Mouse (Mus musculus): ENCODE measurements around the gene Hsf2bp.
"Not testable (repeated sequence)": the region's sequence is repeated elsewhere in the genome, so short reads cannot be mapped to it uniquely, and the experiment has no call there.

Hsf2bp gene

DNA sequence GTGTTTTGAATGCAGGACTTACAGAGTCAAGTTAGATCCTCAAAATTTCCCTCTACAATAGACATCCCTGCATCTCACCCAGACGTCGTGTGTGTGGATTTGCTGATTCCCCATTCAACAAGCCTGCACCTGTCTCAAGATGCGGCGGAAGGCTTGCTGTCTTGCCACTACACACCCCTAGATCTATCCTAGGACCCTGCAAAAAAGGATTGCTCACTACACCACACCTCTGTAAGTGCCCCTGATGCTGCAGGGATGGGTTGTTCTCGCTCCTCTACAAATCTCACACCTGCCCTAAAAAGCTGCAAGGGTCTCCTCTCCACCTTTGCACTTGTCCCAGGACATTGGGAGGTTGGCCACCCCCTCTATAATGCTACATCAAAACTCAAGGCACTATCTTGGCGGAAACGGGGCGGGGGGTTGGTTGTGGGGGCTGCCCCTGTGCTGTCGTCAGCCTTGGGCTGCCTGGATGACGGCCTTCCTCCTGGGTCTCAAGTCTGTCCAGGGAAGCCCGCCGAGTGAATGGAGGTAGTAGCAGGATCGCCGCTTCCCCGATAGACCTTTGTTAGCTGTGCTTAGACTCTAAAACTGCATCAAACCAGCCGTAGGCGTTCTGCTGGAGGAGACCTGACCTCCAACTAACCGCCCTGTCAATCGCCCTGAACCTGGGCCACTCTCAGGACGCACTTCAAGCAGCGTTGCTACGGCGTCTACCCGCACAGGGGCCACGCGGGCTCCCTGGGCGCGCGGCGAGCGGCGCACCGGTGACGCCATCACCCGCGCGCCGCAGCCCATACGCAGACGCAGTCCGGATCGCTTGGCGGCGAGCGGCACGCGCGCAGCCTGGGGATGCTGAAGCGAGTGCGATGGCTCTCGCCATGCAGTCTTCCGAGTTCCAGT lies at the start of gene Hsf2bp, which contains the start of gene Rrp1b:
Gene Hsf2bp (minus strand): TSS at position 741 of the 900 bp plus-strand sequence.
Gene Rrp1b (plus strand): TSS at position 492 of the 900 bp plus-strand sequence.
- peak; percentile 59 for DNase-seq

DNA sequence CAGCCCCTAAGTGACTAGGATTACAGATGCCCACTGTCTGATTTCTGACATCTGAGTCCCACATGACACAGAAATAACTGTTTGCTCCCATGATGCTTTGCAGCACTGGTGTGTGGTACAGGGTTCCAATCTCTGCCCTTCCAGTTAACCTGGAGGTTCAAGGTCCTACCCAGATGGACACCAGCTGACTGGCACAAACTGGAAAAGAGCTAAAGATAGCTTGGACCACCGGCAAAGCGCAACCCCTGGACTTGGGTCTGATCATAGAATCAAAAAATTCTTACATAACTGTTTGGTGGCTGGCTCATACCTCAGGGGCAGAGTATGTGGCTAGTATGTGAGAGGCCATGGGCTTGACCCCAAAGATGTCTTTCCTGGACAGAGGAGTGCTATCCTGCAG lies 47.2 kb upstream of the Hsf2bp start:
- peak; percentile 65 for DNase-seq

DNA sequence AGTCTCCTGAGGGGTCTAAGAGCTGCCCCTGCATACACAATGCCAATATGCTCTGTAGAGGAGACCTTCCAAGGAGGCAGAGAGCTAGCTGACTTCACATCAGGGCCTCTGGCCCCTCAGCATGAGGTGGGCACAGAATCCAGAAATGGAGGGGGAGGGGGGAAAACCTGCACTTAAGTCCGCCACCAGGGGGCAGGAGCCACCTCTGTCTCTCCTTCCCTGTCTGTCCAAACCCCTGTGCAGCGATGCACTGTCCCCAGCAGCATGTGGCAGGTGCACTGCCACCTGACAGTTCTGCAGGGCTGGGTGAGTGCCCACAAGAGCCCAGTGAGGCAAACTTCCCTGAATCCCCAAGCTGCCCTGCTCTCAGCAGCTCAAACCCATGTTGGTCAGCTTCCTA lies 39.0 kb upstream of the Hsf2bp start:
- DNase-seq = peak; percentile 55

DNA sequence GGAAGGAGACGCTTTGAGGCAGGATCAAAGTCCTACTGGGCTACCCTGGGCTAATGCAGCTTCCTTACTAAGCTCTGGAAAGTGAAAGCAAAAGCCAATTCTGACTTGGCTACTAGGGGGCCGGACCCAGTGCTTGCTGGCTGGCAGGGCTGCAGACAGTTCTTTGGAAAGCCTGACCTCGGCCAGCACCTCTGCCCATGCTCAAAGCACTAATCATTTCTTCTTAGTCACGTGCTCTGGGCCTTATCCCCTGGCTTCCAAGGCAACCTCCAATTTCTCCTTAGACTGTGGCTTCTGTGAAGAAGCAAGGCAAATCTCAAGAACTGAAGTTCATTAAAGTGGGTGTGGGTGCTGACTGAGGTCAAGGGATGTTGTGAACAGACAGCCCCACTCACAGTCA lies 38.5 kb upstream of the Hsf2bp start:
- no peak for DNase-seq

DNA sequence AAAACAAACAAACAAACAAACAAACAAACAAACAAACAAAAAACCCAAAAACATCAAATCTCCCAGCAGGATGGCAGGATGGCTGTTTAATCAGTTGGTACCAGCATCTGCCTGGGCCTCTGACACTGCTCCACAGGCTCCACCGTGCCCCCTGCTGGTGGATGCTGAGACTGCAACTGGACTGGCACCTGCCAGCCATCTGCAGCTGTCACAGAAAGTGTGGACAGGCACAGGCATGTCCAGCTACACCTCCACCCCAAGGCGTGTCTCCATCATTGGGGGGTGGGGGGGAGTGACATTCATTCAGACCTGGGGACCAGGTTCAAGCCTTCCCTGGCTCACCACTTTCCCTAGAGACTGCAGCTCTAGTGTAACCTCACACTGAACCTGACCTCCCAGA lies 37.2 kb upstream of the Hsf2bp start:
- DNase-seq = peak; percentile 87

DNA sequence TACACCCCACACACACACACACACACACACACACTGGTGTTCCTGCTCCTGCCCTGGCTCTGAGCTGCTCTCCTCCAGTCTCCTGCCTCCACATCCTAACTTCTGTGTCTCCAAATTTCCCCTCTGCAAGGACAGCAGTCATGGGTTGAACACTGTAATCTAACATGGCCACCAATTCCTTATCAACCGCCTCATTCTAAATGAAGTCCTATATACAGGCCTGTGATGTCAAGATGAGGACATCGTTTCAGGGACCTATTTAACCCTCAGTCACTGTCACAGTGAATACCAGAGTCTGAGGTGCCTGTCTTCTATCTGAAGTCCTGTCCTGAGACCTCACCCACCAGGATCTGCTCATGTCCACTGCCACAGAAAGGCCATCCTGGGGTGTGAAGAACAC lies 32.7 kb upstream of the Hsf2bp start:
- no peak for DNase-seq

DNA sequence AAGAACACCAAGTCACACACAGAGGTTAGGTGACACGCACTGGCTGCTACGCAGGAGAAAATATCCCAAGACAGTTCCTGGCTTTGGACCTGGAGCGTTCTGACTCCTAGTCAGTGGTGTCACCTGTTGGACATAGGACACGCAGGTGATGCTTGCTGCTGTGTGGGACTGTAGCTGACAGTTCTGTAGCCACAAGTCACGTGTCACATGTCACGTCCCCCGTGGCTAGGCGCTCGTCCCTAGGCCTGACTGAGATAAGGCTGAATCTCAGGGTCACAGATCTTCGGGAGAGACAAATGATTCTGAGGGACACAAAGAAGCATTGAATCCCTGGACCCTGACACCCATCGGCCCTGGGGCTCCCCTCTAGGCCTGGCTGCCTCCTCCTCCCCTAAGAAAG lies 32.2 kb upstream of the Hsf2bp start:
- DNase-seq = no peak

DNA sequence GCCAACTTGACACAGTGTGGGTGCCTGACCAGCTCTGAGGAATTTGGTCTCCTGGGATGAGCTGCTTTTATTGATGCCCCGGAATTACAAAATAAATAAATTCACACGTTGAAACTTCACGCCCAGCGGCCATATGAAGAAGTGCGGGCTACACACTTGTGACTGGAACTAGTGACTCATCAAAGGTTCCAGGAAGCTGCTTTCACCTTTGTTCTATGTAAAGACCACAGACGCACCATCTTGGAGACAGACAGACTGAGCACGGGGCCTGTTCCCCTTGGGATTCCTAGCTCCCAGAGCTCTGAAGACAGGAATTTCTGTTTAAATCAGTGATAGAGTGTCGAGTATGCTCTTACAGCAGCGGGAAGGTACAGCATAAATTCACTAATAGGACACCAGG lies 31.4 kb upstream of the Hsf2bp start:
- no peak for DNase-seq

DNA sequence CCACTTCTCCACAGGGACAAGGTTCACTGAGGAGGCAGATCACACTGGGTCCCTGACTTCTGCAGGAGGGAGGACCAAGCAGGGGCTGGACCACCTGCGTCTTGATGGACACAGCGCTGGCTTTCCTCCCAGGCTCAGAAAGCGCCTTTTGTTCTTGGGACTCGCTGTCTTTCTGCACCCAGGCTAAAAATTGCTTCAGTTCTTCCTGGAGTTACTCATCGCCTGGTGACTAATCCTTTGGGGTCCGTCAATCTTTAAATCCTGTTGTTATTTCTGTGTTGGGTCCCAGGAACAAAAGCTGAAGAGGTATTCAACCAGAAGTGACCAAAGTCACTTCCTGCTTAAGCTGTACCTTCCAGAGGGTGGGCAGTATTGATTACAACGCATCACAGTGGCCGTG lies 28.6 kb upstream of the Hsf2bp start:
- DNase-seq = not testable (repeated sequence)

DNA sequence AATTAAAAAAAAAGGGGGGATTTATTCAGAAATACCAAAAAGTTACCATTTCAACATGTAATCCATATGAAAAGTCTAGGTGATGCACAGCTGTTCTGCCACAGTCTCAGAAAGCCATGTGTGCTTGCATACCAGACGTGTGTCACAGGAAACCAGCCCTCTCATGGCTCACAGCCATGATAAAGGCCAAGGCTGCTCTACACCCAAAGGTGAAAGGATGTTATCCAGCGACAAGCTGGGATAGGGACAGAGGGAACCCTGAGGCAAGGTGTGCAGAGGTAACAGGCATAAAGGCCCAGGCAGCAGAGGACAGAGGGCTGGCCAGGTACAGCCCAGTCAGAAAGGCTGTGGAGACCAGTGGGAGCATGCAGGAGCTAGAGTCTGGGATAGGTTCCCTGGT lies 27.5 kb upstream of the Hsf2bp start:
- no peak for DNase-seq

DNA sequence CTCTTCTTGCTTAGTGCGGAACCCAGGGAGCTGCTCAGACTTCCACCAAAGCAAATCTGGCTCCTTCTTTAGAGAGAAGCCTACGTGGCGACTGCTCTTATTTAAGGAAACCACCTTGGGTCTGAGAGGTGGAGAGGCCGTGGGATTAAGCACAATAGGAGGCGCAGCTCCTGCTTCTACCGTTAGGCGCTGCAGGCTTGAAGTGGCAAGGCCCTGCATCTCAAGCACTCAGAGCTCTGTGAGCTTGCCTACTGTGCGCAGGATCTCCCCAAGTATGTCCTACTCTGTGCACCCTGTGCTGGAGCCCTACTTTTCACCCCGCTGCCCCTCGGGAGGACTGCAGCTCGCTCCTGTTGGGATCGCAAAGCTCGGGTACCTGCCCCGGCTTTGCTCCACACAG lies 25.1 kb upstream of the Hsf2bp start:
- DNase-seq = no peak

DNA sequence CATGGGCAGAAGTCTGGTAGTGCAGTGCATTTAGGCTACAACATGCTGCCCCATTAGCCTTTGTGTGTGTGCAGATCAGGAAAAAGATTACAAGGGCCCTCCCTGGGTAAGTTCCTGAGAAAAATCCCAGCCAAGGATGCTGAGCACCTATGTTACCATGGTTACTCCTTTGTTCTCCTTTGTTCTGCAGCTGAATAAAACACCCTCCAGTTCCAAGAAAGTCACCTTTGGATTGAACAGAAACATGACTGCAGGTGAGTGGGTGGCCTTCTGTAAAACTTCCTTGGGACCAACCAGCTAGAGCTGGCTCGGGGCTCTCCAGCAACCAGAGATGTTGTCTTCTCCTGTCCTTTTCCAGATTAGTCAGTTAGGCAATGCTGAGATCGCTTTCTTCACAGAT lies 22.9 kb upstream of the Hsf2bp start:
- DNase-seq = no peak

DNA sequence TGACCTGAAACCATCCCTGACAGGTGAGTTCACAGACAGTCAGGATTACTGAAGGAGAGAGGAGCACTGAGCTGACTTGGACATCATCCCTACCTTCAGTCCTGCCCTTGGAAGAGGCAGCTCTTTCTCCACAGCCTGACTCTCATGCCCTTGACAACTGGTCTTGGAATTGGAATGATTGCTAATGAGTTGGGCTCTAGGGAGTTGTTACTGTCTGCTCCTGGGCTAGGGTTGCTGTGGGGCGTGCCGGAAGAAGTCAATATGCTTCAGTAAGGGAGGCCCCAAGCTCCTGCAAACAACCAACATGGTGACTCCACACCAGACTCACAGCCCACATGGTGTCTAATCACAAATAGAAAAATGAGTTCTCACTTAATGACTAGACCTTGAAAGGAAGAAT lies 21.7 kb upstream of the Hsf2bp start:
- no peak for DNase-seq

DNA sequence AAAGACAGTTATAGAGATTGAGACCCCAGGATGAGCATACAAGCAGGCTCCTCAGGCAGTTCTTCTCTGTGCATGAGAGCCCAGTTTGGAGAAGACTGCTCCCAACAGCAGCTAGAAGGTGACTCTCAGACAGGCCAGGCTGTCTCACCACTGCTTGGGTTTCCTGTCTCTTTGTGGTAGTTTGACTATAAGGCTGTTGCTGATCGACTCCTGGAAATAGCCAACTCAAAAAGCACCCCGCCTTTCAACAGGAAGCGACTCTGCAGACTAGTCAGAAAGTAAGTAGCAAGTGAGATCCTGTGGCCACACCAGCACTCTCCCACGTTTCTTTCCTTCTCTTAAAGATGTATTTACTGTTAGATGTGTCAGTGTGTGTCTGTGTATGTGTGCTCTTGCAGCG lies 17.5 kb upstream of the Hsf2bp start:
- DNase-seq = no peak

DNA sequence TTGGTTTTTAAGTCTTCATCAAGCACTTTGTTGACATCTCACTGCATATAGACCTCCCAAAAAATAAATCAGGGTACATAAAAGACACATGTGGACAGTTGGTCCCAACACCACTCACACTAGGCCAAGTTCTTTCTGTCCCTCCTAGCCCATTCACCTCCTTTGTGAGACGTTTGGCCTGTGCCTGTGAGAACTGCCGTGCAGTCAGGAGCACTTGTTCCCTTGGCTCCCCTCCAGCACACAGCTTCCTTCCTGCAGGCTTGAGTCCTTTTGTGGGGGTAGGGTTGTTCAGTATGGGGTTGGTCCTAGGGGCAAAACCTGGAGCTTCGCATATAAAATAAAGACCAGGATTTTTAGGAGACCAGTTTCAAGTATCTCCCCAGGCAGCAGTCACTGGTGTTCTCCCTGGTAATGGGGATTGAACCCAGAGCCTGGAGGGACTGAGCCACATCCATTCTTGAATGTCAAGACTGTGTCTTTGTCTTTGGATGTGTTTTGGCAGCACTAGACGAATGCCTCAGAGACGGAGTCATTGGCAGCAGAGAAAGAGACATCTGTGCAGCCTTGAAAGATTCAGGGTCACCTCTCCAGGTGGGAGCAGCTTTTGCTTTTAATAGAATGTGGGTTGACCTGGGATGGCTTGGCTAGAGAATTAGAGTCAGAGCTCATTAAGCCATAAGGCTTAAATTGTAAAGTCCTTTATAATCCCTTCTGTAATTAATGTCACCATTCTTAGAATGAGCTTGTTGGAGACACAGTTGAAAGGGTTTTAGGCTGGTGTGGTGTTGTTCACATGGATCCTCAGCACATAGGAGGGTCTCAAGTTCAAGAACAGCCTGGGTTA lies 16.3 kb upstream of the Hsf2bp start:
- DNase-seq = no peak

DNA sequence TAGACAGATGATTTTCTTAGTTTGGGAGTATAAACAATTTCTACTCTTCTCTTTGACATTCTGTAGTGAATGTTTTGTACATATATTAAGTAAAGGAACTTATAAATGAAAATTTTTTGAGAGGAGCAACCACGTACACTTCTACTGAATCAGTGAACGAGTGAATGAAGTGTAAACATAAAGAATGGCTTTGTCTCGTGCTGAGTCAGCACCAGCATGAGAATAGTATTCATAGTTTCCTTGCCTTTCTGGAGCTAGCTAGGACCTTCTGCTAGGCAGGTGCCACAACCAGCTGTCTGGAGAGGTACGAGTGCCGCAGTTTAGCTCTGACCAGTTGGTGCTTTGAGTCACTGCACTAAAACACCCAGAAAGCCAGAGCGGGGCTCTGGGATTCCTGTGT lies 14.5 kb upstream of the Hsf2bp start:
- DNase-seq = no peak

DNA sequence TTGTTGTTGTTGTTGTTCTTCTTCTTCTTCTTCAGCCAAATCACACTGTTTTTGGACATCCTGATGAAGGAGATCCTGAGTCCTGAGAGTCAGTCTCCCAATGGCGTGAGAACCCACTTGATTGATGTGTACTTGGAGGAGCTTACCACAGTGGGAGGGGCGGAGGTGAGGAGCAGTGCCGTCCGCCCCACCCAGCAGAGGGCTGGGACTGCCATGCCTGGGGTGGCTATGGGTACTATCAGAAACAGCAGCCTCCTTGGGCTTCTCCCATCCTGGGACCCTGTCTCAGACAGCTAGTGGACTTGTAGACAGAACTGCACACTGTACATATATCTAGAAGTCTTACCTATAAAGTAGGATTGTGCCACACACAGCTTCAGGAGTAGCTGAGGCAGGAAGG lies 13.8 kb upstream of the Hsf2bp start:
- DNase-seq = no peak

DNA sequence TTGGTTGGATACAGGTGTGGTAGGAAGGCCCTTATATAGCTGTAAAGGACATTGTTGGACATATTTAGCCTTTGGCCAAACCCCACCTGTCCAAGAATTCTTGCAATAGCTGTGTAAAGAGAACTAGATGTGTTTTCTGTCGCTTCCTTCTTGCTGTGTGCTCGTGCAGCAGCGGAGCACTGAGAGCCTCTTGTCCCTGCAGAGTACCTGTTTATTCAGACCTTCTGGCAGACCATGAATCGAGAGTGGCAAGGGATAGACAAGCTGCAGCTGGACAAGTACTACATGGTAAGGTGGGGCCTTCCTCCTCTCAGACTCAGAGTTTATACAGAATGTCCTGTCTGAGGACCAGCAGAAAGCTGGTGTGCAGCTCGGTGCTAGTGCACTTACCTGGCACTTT lies 12.2 kb upstream of the Hsf2bp start:
- no peak for DNase-seq

DNA sequence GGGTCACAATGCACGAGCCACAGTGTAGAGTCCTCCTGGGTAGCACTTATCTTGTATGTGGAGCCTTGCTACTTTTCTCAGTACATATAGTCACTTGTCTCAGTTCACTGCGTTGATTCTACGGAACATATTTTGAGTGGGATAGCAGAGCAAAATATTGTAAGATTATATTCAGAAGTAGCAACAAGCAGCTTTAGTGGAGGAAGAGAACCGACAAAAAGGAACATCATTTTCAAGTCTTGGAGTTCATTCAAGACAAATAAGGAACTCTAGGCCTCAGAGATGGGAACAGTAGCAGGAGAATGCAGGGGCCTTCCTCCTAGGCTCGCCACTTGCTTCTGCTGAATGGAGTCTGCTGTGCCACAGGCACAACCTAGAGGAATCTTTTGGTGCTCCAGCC lies 10.4 kb upstream of the Hsf2bp start:
- DNase-seq = no peak

DNA sequence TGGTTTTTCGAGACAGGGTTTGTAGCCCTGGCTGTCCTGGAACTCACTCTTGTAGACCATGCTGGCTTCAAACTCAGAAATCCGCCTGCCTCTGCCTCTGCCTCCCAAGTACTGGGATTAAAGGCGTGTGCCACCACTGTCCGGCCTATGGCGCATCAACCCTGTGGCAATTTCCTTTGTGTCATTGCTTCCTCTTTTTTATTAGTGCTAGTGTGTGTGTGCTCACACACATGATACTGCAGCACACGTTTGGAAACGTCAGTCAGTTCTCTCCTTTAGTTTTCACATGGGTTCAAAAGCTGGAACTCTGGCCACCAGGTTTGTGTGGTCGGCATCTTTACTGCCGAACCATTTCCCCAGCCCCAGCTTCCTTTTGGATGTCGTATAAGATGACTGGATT lies 4.1 kb upstream of the Hsf2bp start:
- no peak for DNase-seq

DNA sequence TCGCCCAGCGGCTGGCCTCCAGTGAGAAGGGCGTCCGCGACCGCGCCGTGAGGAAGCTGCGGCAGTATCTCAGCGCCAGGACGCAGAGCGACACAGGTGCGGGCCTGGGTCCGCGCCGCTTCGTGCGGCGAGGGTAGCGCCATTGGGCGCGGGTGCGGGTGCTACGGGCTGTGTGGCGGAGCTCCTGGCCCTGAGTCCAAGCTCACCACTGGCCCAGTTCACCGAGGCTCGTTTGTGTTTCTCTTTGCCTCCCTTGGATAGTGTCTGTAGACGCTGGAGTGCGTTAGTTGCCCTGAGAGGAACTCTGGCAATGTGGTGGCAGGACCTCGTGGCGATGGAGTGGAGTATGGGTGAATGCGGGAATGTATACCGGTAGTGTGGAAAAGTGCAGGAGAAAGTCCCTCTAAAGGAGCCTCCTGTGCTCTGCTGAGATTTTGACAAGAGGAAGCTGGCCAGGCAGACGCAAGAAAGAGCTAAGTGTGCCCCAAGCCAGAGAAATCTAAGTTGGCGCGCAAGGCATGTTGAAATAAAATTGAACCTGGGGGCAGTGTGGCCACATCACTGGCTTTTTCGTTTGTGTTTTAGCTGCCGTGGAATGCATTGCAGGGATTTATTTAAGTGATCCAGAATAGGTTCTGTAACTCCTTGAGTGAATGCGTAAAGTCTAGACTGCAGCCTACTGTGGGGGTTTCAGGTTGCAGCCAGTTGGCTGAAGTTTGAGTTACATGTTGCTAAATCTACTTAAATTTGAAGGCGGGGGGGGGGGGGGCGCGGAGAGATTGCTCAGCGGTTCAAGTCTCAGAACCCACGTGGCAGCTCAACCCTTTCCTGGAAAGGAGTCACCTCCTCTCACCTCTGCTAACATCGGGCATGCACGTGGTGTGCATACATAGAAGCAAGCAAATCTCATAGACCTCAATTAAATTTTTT lies 625 bp upstream of the Hsf2bp start:
- no peak for DNase-seq

DNA sequence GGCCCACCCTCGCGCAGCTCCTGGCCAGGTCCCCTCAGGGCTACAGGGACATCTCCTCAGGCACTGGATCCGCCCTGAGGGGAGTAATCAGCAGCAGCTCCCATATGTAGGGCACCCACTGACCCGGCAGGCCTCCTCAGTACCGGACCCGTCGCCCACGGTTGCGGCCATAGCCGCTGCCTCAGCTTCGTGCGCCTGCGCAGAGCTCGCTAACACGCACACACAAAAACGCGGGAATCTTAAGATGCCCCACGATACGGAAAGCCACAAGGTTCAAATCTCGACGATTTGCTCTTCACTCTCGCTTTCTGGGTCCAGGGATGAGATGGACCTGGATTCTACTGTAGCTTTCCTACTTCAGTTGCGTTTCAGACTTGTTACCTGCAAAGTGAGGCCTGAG lies 1.8 kb downstream of the Hsf2bp start:
- DNase-seq = no peak

DNA sequence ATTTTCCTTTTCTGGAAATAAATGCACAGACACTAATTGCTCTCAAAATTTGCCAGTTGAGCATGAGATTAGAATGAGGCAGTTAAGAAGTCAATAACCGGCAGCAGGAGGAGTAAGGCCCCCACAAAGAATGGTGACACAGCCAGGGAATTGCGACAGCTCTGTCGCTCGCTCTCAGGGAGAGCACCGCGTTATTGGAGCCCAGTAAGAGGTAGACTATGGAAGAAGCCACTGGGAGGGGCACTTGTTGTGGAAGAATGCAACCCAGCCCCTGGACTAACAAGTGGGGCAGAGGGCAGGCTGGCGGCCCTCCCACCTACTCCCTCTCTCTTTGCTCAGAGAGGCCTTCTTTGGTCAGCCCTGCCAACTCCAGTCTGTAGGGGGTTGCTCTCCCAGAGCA lies 4.5 kb downstream of the Hsf2bp start:
- DNase-seq = no peak
